Mouse (Mus musculus) lung, postnatal 0 days (tissue): ENCODE data around the gene Nacc2.

Source experiments
- CTCF ChIP-seq: IDR thresholded peaks from 2 replicates; pipeline ENCODE4 v1.5.1; 2016; ENCODE audit warnings: antibody characterized with exemption, mild to moderate bottlenecking
- EP300 ChIP-seq: IDR thresholded peaks from 2 replicates; pipeline ENCODE4 v1.6.1; 2016; ENCODE audit warnings: antibody characterized with exemption, mild to moderate bottlenecking, control low read depth

GRCm38 (mm10) chr2:26062742-26063427 lies 60.1 kb downstream of the Nacc2 start:
- TF ChIP-seq EP300 = no peak
- no peak for TF ChIP-seq CTCF
